Mouse (Mus musculus): ENCODE data around the gene Bola1. TPM values are rescaled to one million over a fixed set of nuclear protein-coding genes. Genes with fewer than 3 reads are reported as not detected.

Gene Bola1
- total and polyA plus RNA-seq, 3 experiments: 115 to 124 TPM; not detected in 1

- Histone ChIP-seq H3K4me1 (ENCODE audit: control insufficient read depth in 1 of 2, insufficient read depth in 2 of 2, low read length in 2 of 2) (peaks cover 18 to 44% of the 10 kb centered on the region in 2 experiments), H3K27ac (ENCODE audit: control insufficient read depth, low read depth, low read length) (no peak overlapping the region)
These were observed 9.3 kb upstream of the Bola1 start for GRCm38 (mm10) chr3:96228828-96229227.

GRCm38 (mm10) chr3:96226695-96227648 is 7.5 kb upstream of the Bola1 start:
- Histone ChIP-seq H3K9ac (ENCODE audit: control insufficient read depth, low read depth, low read length, poor library complexity, severe bottlenecking) (no peak overlapping the region), H3K4me1 (ENCODE audit: control insufficient read depth in 1 of 2, insufficient read depth in 2 of 2, low read length in 2 of 2) (peaks cover 18 to 53% of the 10 kb centered on the region in 2 experiments), H3K4me3 (ENCODE audit: control insufficient read depth in 1 of 2, insufficient read depth in 1 of 2, low read depth in 2 of 2, low read length in 2 of 2) (no peak overlapping the region), H3K27ac (ENCODE audit: control insufficient read depth, low read depth, low read length) (no peak overlapping the region), H3K9me3 (replicated peaks; ENCODE audit: insufficient read depth, low read length) (no peaks in the 10 kb centered on the region), H3K36me3 (ENCODE audit: control insufficient read depth in 1 of 2, insufficient read depth in 2 of 2, low read length in 2 of 2) (peaks cover 0 to 59% of the 10 kb centered on the region in 2 experiments; a peak in 2 of 4 replicates), H3K27me3 (ENCODE audit: control insufficient read depth in 1 of 2, insufficient read depth in 2 of 2, low read length in 2 of 2) (no peaks in the 10 kb centered on the region), H3K79me2 (ENCODE audit: control insufficient read depth, insufficient read depth, low read length, poor library complexity) (peaks cover 4% of the 10 kb centered on the region; the same call in 1 of the 2 replicates)
- TF ChIP-seq ETS1 (IDR thresholded peaks at IDR 0.05; ENCODE audit: low read depth, low read length) (no peak), ELF1 (IDR thresholded peaks at IDR 0.05; ENCODE audit: low read depth, low read length) (no peak), CHD2 (IDR thresholded peaks at IDR 0.05; ENCODE audit: low read length) (no peak), TBP (IDR thresholded peaks at IDR 0.05; ENCODE audit: low read depth, low read length) (no peak), KAT2A (conservative IDR thresholded peaks at IDR 0.05; ENCODE audit: low read depth, low read length) (no peak), ZKSCAN1 (IDR thresholded peaks at IDR 0.05; ENCODE audit: low read depth, low read length) (no peak), NRF1 (IDR thresholded peaks at IDR 0.05; ENCODE audit: insufficient read depth, low read depth, low read length, poor library complexity, severe bottlenecking) (no peak), TCF12 (IDR thresholded peaks at IDR 0.05; ENCODE audit: low read depth, low read length) (no peak), USF1 (IDR thresholded peaks at IDR 0.05; ENCODE audit: low read depth, low read length) (no peak), ZMIZ1 (IDR thresholded peaks at IDR 0.05; ENCODE audit: low read depth, low read length) (no peak), MEF2A (IDR thresholded peaks at IDR 0.05; ENCODE audit: extremely low read depth, insufficient replicate concordance, low read depth, low read length, poor library complexity, severe bottlenecking) (no peak), POLR2A (IDR thresholded peaks at IDR 0.05; ENCODE audit: control insufficient read depth in 1 of 2, insufficient read depth in 1 of 2, low read depth in 1 of 2, low read length in 2 of 2, poor library complexity in 1 of 2) (no peak), MYB (IDR thresholded peaks at IDR 0.05; ENCODE audit: low read depth, low read length) (no peak), MAX (IDR thresholded peaks at IDR 0.05; ENCODE audit: low read length) (no peak), MAFK (IDR thresholded peaks at IDR 0.05; ENCODE audit: borderline replicate concordance, low read depth, low read length) (no peak), CHD1 (IDR thresholded peaks at IDR 0.05; ENCODE audit: low read depth, low read length) (no peak), RAD21 (IDR thresholded peaks at IDR 0.05; ENCODE audit: low read depth, low read length) (no peak), CTCF (IDR thresholded peaks at IDR 0.05 in 2 of 3, conservative IDR thresholded peaks at IDR 0.05 in 1 of 3; ENCODE audit: control insufficient read depth in 1 of 3, insufficient read depth in 1 of 3, low read depth in 2 of 3, low read length in 3 of 3, poor library complexity in 1 of 3, severe bottlenecking in 1 of 3) (no peak)
- peak; percentile 63 for DNase-seq (ENCODE audit: low read depth, low spot score)

More at GRCm38 (mm10) chr3:96228828-96229227, 9.3 kb upstream of the Bola1 start:
- Histone ChIP-seq H3K27me3 (ENCODE audit: control insufficient read depth in 1 of 2, insufficient read depth in 2 of 2, low read length in 2 of 2) (no peaks in the 10 kb centered on the region), H3K9me3 (replicated peaks; ENCODE audit: insufficient read depth, low read length) (no peaks in the 10 kb centered on the region), H3K36me3 (ENCODE audit: control insufficient read depth in 1 of 2, insufficient read depth in 2 of 2, low read length in 2 of 2) (peaks cover 0 to 43% of the 10 kb centered on the region in 2 experiments; a peak in 2 of 4 replicates), H3K9ac (ENCODE audit: control insufficient read depth, low read depth, low read length, poor library complexity, severe bottlenecking) (no peak overlapping the region), H3K4me3 (ENCODE audit: control insufficient read depth in 1 of 2, insufficient read depth in 1 of 2, low read depth in 2 of 2, low read length in 2 of 2) (no peak overlapping the region), H3K79me2 (ENCODE audit: control insufficient read depth, insufficient read depth, low read length, poor library complexity) (no peaks in the 10 kb centered on the region)
- TF ChIP-seq ETS1 (IDR thresholded peaks at IDR 0.05; ENCODE audit: low read depth, low read length) (no peak), CHD2 (IDR thresholded peaks at IDR 0.05; ENCODE audit: low read length) (no peak)
- DNase-seq (ENCODE audit: low read depth, low spot score): no peak
